Mouse (Mus musculus) neural tube, embryonic 11.5 days (tissue): ENCODE results near the gene Klhl42. TPM values are rescaled to one million over a fixed set of nuclear protein-coding genes. Genes with fewer than 3 reads are reported as not detected.

ENCODE experiments used
- ATAC-seq: fragments of 200-750 bp; cut with Nextera tagmentation; 2 replicates; pipeline ENCODE4 v1.8.0; 2017; ENCODE audit warnings: moderate number of reproducible peaks, mild to moderate bottlenecking, moderate TSS enrichment, moderate library complexity; ENCODE audit not compliant: insufficient read depth, low FRiP score, low TSS enrichment
- DNase-seq: peaks from one replicate; pipeline ENCODE4 v3.0.0-alpha.2; 2015; ENCODE audit warnings: low spot score
- H3K27ac ChIP-seq: fragments of 300-500 bp; sonication (generic); 2 replicates; pipeline ENCODE4 v1.5.1; 2014; ENCODE audit warnings: low read depth, mild to moderate bottlenecking, low read length
- H3K27me3 ChIP-seq: fragments of 300-500 bp; sonication (generic); 2 replicates; pipeline ENCODE4 v1.6.1; 2014; ENCODE audit warnings: mild to moderate bottlenecking, low read length, mixed read lengths; ENCODE audit not compliant: control insufficient read depth, insufficient read depth
- H3K36me3 ChIP-seq: fragments of 300-500 bp; sonication (generic); 2 replicates; pipeline ENCODE4 v1.6.1; 2014; ENCODE audit warnings: mild to moderate bottlenecking, low read length, moderate library complexity, mixed read lengths; ENCODE audit not compliant: control insufficient read depth, insufficient read depth
- H3K4me1 ChIP-seq: fragments of 300-500 bp; sonication (generic); 2 replicates; pipeline ENCODE4 v1.6.1; 2014; ENCODE audit warnings: low read length, mixed read lengths; ENCODE audit not compliant: control insufficient read depth, insufficient read depth
- H3K4me2 ChIP-seq: fragments of 300-500 bp; sonication (generic); 2 replicates; pipeline ENCODE4 v1.6.1; 2014; ENCODE audit warnings: low read depth, mild to moderate bottlenecking, moderate library complexity
- H3K4me3 ChIP-seq: fragments of 300-500 bp; sonication (generic); 2 replicates; pipeline ENCODE4 v1.5.1; 2014; ENCODE audit warnings: low read depth, low read length
- H3K9ac ChIP-seq: fragments of 300-500 bp; sonication (generic); 2 replicates; pipeline ENCODE4 v1.6.1; 2014; ENCODE audit warnings: mild to moderate bottlenecking, low read length
- H3K9me3 ChIP-seq: fragments of 300-500 bp; sonication (generic); 2 replicates; pipeline ENCODE4 v1.6.1; 2016; ENCODE audit warnings: low read length; ENCODE audit not compliant: control insufficient read depth
- WGBS: fragments of 180-500 bp; shearing (Covaris S2); extraction: QIAGEN DNeasy Blood & Tissue Kit; methylation state at CpG from one replicate; pipeline ENCODE4 v1.1.7; 2014; 5-methylcytosine and 5-hydroxymethylcytosine counted together
- polyA plus RNA-seq: library from polyadenylated mRNA; unstranded; fragments of >200 nt; fragmentation: Nextera tagmentation; extraction: Ambion mirVana; gene quantifications from 2 replicates; pipeline ENCODE4 v1.2.1, GENCODE M21; 2014

The Klhl42 gene
- polyA plus RNA-seq, 1 experiment from 2014 or later, result 10.0 TPM

DNA sequence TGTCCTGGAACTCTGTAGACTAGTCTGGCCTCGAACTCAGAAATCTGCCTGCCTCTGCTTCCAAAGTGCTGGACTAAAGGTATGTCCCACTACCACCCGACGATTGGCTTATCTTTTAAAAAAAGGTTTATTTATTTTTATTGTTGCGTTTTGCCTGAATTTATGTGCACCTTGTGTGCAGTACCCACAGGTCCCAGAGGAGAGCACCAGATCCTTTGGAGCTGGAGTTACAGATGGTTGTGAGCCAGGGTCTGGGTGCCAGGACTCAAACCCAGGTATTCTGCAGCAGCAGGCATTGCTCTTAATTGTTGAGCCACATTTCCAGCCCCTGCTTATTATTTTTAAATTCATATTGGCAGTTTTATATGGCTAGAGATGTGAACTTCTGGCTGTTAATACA is 4.9 kb downstream of the Klhl42 start:
- DNase-seq, result no peak
- 94% methylated on average over 4 of the region's 4 CpGs for WGBS

DNA sequence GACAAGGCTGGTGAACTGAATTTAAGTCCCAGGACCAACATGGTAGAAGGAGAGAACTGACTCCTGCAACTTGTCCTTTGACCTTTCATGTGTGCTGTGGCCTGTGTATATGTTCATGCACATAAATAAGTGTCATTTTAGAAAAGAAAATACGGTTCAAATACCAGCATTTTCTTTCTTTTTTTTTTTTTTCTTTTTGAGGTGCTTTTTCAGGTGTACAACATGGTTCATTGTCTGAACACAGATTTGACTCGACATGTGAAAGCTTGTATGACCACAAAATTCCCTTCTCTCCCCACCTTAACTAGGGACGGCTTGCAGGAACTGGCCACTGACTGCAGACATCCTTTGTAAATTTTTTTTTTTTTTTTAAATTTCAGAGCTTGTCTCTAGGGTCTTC is 5.8 kb downstream of the Klhl42 start:
- no peak overlapping the region for H3K4me3 ChIP-seq
- WGBS, result 78% methylated on average over 3 of the region's 3 CpGs

More for the DNA sequence above, 4.9 kb downstream of the Klhl42 start:
- no peaks in the 10 kb centered on the region for H3K27me3 ChIP-seq
- H3K4me3 ChIP-seq, result no peak overlapping the region
- no peak overlapping the region for H3K4me2 ChIP-seq
- no peaks in the 10 kb centered on the region; the same call in 1 of the 2 replicates for H3K36me3 ChIP-seq
- no peak overlapping the region for H3K9ac ChIP-seq
- no peak overlapping the region for H3K27ac ChIP-seq
- H3K9me3 ChIP-seq, result no peaks in the 10 kb centered on the region
- H3K4me1 ChIP-seq, result peaks cover 6% of the 10 kb centered on the region; the same call in 1 of the 2 replicates
- no peak for ATAC-seq

DNA sequence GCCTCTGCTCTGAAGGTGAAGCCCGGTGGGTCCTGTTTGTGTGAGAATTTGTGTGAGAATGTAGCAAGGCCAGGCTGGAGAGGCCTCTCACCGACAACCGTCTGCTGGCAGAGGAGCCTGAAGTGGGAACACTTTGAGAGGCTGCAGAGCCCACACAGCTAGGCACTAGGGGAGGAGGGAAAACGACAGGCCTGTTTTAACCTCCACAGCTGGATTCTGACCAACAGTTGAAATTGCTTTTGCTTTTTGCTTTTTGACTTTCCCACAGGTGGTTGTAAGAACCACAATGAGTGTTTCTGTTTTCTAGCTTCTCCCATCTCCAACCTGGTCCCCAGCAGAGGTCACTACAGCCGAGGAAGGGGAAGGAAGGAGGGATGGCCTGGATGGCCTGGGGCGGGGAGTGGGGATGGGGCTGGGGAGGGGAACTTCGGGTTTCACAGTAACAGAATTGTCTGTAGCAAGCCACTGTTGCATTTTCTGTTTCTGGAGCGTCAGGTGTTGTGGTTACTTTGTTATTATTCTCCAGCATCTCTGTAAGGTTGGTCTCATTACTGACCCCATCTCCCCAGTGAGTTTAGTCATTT is 6.3 kb downstream of the Klhl42 start:
- H3K27ac ChIP-seq, result no peak overlapping the region
- no peaks in the 10 kb centered on the region for H3K9me3 ChIP-seq
- no peak overlapping the region for H3K9ac ChIP-seq
- H3K4me3 ChIP-seq, result no peak overlapping the region
- H3K4me1 ChIP-seq, result peaks cover 3% of the 10 kb centered on the region; the same call in 1 of the 2 replicates
- no peaks in the 10 kb centered on the region; the same call in 1 of the 2 replicates for H3K36me3 ChIP-seq
- ATAC-seq (no peak), DNase-seq (no peak)
- no peaks in the 10 kb centered on the region for H3K27me3 ChIP-seq
- WGBS, result 54% methylated on average over 8 of the region's 8 CpGs
- no peak overlapping the region for H3K4me2 ChIP-seq

More for the DNA sequence above, 5.8 kb downstream of the Klhl42 start:
- no peak for ATAC-seq
- no peaks in the 10 kb centered on the region; the same call in 1 of the 2 replicates for H3K36me3 ChIP-seq
- H3K9me3 ChIP-seq, result no peaks in the 10 kb centered on the region
- no peak overlapping the region for H3K9ac ChIP-seq
- H3K4me1 ChIP-seq, result peaks cover 6% of the 10 kb centered on the region; the same call in 1 of the 2 replicates
- no peak for DNase-seq
- H3K27me3 ChIP-seq, result no peaks in the 10 kb centered on the region
- no peak overlapping the region for H3K4me2 ChIP-seq
- no peak overlapping the region for H3K27ac ChIP-seq

DNA sequence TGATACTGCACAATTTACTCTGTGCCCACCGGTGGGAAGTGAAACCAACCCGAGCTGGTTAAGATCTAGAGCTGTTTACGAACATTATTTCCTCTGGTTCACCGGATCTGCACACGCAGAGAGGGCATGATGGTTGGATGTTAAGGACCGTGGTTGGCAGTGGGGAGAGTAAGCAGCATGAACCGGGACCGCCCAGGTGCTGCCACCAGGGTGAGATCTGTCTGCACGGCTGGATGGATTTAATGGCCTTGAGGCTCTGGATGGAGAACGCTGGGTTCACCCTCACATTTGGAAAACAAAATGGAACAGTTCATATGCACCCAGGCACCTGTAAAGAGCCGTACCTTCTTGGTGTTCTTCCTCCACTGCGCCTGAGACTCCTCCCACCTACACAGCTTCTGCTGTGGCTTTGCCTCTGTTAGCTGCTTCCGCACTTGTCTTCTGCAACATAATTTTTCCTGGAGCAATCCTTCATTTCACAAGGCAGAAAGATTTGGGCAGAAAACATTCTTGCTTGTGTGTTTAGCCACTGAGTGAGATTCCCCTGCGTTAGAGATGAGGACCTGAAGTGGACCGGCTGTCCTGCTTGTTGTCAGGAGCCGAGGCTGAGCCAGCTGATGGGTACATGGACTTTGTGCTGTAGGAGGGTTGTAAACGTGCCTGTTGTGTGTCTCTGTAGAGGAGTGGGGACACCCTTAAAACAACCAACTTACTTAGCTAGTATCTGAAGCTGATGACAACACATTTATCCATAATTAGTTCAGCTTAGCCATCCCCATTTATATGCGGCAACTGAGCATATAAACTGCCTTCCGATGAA is 8.5 kb downstream of the Klhl42 start:
- Histone ChIP-seq H3K36me3 (no peaks in the 10 kb centered on the region; the same call in 1 of the 2 replicates), H3K9me3 (no peaks in the 10 kb centered on the region), H3K4me1 (no peaks in the 10 kb centered on the region), H3K9ac (no peak overlapping the region), H3K27me3 (no peaks in the 10 kb centered on the region), H3K4me2 (no peak overlapping the region), H3K27ac (no peak overlapping the region), H3K4me3 (no peak overlapping the region)
- WGBS, result 77% methylated on average over 19 of the region's 19 CpGs
- no peak for ATAC-seq
- DNase-seq, result no peak

DNA sequence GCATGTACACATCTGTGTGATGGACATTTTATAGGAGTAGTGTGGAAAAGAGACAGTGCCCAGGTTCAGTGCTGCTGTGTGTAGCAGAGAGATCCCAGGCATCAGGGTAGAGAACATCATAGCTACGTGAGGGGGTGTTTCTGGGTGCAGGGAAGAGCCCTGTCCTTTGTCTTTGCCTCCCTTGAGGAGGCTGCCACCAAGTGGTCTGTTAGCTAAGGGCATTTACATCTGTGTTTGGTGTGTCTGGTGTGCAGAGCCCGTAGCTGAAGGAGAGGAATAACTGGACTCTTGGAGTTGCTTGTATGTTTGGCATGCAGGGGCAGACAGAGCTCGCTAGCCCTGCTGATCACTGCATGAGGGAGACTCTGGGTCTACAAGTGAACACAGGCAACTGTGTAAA is 11.1 kb downstream of the Klhl42 start:
- no peak for ATAC-seq
- H3K27ac ChIP-seq, result no peak overlapping the region
- no peaks in the 10 kb centered on the region for H3K9me3 ChIP-seq
- H3K4me3 ChIP-seq, result no peak overlapping the region
- H3K27me3 ChIP-seq, result no peaks in the 10 kb centered on the region
- H3K9ac ChIP-seq, result no peak overlapping the region
- DNase-seq, result no peak
- WGBS, result 90% methylated on average over 3 of the region's 3 CpGs
- H3K4me2 ChIP-seq, result no peak overlapping the region
- no peaks in the 10 kb centered on the region for H3K4me1 ChIP-seq
- no peaks in the 10 kb centered on the region for H3K36me3 ChIP-seq

DNA sequence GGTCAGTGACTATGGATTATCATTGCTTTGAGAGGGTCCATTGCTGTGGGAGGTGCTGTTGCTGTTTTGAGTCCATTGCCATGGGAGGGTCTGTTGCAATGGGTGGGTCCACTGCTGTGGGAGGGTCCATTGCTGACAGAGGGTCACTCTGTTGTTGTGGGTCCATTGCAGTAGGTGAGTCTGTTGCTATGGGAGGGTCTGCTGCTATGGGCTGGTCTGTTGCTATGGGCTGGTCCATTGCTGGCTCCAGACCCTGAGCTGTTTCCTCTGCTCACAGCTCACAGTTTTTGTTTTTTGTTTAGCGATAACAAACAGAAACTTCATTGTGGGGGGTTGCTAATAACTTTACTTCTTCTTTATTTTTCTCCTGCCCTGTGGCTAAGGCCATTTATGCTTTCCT is 14.3 kb downstream of the Klhl42 start:
- Histone ChIP-seq H3K27me3 (no peaks in the 10 kb centered on the region), H3K4me2 (no peak overlapping the region), H3K9ac (no peak overlapping the region), H3K27ac (no peak overlapping the region), H3K9me3 (no peaks in the 10 kb centered on the region), H3K4me3 (no peak overlapping the region), H3K36me3 (0 out of 2 replicates have a peak, but pooled peaks cover 3% of the 10 kb centered on the region), H3K4me1 (no peaks in the 10 kb centered on the region)
- no peak for DNase-seq
- ATAC-seq, result peak; percentile 31; the same call in 1 of the 2 replicates
- WGBS, result 91% methylated on average over 1 of the region's 1 CpGs

DNA sequence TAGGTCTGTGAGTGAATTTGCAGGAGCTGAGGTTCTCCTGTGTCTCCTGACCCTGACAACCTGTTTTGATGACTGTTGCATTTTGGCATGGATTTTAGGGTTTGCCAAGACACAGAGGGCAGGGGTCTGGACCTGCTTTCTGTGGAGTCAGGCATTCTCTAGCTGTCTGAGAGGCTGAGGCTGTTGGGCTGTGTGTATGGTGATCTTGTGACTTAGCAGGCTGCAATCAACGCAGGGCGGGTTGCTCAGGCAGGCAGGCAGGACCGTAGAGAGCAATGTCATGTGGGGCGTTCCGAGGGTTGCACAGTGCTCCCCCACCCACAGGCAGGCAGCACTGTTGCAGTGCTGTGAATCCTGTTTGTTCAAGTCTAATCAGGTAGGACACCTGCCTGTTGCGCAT is 15.5 kb downstream of the Klhl42 start:
- 93% methylated on average over 6 of the region's 6 CpGs for WGBS
- no peak overlapping the region for H3K9ac ChIP-seq

GRCm38 (mm10) chr6:147109283-147109682 is 18.1 kb downstream of the Klhl42 start:
- Histone ChIP-seq H3K9me3 (no peaks in the 10 kb centered on the region), H3K4me1 (no peaks in the 10 kb centered on the region), H3K36me3 (0 out of 2 replicates have a peak, but pooled peaks cover 3% of the 10 kb centered on the region), H3K9ac (no peak overlapping the region), H3K27me3 (no peaks in the 10 kb centered on the region), H3K4me2 (no peak overlapping the region), H3K4me3 (no peak overlapping the region), H3K27ac (no peak overlapping the region)
- no peak for DNase-seq
- 91% methylated on average over 7 of the region's 7 CpGs for WGBS
- no peak for ATAC-seq

More for the DNA sequence above, 15.5 kb downstream of the Klhl42 start:
- no peak for ATAC-seq
- H3K27ac ChIP-seq, result no peak overlapping the region
- H3K27me3 ChIP-seq, result no peaks in the 10 kb centered on the region
- H3K36me3 ChIP-seq, result 0 out of 2 replicates have a peak, but pooled peaks cover 3% of the 10 kb centered on the region
- H3K4me1 ChIP-seq, result no peaks in the 10 kb centered on the region
- DNase-seq, result no peak
- no peak overlapping the region for H3K4me2 ChIP-seq
- no peak overlapping the region for H3K4me3 ChIP-seq
- no peaks in the 10 kb centered on the region for H3K9me3 ChIP-seq
